Mouse (Mus musculus): ENCODE data around the gene Gm17606. TPM values are rescaled to one million over a fixed set of nuclear protein-coding genes. Genes with fewer than 3 reads are reported as not detected.

Gm17606 gene
- total RNA-seq, 1 experiment from 2014 or later: not detected

DNA sequence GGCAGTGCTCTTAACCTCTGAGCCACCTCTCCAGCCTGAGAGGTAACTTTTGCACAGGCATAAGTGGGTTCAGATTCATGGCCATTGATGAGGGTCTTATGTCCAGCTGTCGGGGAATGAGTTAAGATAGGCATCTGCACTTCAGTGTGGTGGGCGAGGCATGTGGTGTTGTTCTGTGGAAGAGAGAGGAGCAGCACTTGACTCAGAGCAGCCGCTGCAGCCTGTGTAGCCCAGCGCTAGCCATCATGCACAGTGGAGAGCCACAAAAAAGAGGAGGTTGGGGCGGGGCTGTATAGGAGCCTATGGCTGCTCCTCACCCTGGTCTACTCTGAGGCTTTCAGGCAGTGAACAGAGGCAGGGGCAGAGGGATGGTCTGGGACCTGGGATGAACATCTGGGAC, 12.6 kb upstream of the Gm17606 start:
- no peak for DNase-seq

DNA sequence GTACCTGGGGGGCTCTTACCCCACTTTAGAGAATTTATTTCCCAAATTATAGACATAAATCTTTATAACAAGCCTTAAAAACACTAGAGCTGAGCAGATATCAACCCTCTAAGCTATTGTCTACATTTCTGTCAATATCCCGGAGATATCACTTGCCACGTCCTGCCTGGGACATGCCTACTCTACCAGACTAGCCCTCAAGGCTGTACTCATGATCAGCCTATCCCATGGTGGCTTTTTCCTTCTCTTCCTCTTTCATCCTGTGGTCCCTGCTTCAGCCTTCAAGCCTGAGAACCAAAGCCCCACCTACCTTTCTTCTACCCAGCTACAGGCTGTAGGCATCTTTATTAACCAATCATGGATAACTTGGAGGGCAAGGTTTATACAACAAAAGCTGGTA, 11.0 kb upstream of the Gm17606 start:
- no peak for DNase-seq

DNA sequence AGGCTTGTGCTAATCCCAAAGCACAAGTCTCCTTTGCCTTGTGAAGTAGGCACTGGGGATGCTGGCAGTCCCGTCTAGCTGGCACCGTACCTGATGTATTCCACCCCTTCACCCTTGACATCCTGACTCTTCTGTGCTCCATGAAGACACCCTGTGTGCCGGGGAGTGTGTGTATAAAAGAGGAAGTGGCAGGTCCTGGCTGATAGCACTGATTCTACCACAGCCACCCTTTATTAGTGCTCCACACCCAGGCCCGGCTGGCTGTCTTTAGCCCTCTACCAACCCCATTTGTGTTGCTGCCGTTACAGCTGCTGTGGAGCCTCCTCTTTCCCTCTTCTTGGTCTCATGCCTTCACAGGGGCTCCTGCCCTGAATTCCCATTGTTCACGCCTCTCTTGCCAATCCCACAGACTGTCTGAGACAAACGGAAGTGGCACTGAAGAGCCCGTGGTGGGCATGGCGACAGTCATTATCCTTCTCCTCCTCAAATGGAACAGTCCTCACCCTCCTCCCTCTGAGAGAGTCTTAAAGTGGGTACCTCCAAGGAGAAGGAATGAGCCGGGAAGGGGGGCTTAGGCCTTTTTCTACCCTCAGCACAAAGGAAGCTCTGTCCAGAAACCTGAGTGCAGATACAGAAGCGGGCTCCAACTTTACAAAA, 10.0 kb upstream of the Gm17606 start:
- no peak for DNase-seq

DNA sequence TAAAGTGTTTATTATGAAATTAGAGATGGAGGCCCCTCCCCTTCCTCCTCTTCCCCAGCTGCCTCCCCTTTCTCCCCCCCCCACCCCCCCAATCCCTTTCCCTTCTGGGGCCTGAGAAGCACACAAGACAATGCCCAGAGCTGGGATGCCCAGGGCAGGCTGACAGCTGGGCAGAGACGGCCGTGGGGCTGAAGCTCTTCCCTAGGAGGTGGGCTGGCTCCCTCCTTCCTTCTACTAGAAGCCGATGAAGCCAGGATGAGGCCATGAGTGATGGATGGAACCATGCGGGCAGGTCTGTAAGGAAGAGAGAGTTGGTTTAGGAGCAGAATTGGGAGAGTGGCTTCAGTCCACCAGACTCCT, 9.5 kb upstream of the Gm17606 start:
- no peak for DNase-seq

DNA sequence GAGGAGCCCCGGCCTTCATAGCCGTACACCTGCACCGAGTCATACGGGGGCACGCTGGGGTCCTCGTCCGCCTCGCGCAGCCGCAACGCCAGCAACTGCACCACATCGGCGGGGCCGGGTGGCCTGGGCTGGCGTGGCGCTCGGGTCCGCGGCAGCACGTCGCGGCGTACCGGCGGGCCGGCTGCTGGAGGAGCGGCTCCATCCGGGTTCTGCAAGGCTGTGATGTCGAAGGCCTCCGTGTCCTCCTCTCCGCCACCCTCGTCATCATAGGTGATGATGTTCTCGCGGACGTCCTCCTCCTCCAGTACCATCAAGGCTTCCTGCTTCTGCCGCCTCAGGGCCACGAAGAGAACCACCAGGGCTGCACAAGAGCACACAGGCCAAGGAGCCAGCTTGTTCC, 8.5 kb upstream of the Gm17606 start:
- DNase-seq: no peak

DNA sequence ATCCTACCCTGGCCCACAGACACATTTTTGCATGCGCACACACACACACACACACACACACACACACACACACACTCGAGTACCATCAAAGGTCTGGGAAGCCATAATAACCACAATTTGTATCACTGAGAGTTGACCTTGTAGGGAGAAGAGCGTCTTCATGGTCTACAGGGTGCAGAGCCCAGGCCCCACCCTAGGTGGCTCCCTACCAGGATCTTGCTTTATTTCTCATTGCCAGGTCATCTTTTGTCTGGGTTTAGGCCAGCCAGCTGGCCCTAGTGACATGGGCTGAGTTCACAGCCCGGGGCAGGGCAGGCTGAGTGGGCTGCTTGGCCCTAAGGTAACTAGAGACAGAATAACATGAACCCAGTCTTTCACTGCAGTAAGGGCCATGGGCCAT, 6.6 kb upstream of the Gm17606 start:
- peak; percentile 56 for DNase-seq

DNA sequence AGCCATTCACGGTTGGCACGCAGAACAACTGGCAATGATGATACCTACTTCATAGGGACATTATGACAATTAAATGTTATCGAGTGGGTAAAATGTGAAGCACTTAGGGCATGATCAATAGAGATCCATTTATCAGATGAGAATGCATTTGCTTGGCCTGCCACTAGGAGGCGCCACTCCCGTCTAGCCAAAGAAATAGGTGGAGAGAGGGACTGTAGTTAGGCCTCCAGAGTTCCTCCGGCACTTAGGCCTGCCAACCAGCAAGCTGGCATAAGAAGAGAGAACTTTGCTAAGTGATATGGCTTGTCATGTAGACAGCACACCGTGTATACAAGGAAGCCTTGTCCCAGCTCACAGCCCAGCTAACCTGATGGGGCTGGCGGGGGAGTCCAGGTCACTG, 3.8 kb upstream of the Gm17606 start:
- peak; percentile 74 for DNase-seq

DNA sequence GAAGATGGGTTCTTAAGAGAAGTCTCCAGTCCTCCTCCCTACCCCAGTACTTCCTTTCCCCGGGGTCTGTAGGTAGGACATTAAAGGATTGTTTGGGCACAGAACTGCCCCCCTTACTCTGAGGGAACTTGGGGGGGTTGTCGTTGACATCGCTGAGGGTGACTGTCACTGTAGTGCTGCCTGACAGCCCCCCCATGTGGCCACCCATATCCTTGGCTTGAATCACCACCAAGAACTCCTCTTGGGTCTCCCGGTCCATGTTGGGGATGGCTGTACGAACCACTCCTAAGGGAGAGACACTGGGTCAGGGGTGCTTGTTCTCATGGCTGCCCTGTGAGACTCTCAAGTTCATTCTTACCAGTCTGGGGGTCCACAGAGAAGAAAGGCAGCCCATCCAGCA, 2.5 kb upstream of the Gm17606 start:
- no peak for DNase-seq

DNA sequence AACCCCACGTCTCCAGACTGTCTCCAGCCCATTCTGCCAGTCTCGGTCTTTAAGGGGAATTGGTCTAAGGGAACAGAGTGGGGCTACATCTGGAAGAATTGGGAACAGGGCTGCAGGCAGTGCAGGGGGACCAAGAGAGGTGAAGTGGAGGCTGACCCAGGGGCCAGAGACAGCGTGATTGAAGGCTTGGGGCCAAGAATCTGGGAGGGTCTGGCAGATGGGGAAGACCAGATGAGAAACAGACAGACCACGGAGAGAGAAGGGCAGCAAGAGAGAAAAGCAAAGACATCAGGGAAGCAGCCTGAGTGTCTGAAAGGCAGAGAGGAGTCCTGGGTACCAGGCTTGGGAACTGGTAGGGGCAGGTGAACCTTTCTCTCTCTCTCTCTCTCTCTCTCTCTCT, 631 bp upstream of the Gm17606 start:
- no peak for DNase-seq

DNA sequence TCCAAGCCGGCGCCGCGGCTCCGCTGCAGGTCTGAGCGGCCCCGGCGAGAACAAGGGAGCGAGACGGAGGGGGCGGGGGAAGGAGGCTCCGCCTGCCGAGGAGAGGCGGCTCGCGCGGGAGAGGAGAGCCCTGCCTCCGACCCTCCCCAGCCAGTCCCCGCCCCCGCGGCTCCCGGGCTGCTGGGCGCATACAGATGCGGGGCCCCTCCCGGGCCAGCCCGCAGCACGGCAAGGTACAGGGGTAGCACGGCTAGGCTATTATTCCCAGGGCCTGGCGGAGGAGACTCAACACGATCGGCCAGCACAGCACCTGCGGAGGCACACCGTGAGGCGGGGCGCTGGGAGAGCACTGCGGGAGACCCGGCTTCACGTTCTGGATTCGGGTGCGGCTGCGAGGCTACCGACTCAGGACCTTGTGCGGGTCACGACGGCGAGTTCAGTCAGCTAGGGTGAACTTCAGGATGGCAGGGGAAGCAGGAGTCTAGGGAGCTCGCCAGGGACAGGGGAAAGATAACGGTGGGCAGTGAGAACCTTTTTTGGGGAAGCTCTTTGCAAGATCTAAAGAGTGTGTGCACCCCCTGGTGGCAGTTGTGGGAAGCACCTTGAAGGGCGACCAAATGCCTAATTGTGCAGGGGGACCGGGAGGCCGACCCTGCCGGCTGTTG, 685 bp downstream of the Gm17606 start, which contains the start of gene Cdh24:
Cdh24 (minus strand) TSS at position 60 of the 665 bp plus-strand sequence.
- DNase-seq: peak; percentile 94

DNA sequence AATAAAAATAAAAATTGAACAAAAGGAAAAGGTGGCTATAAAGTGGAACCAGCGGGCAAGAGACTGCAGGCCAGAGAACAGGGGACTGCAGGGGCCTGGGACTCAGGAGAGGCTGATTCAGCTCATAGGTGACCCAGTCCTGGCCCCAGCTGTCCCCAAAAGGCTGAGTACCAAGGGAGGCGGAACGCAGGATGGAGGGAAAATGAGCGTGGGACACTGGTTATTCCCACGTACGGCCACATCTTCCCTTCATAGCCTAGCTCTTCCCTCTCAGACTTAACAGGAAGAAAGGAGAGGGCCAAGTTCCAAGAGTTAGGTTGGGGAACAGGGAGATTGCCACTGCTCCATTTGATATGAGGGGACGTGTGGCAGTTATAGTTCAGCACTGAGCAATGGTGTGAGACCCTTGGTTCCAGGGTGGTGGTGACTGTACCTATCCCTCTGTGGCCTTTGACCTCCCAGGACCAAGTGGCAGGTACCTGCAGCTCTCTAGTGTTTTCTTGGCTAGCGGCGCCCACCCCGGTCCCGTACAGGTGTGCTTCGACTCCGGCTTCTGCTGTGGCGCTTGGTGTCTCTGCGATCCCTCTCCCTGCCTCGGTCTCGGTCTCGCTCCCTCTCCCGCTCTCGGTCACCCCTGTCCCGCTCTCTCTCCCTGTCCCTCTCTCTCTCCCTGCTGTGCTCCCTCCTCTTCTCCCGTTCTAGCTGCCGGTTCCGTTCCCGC, 1.6 kb downstream of the Gm17606 start:
- no peak for DNase-seq

DNA sequence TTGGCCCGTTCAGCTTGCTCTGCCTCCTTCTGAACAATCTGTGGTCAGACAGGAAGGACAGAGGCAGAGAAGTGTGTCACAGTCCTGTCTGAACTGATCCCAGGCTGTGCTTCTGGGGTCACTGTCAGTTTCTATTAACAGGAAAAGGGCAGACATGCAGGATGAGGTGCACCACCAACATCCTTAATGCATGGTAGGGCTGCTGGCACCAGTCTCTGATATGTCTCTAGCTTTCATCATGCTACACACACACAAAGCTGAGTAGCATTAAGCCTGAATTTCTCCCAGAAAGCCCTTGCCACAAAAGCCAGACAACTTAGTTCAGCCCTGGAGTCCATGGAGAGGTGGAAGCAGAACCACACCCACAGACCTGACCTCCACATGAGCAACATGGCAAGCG, 2.3 kb downstream of the Gm17606 start:
- no peak for DNase-seq

DNA sequence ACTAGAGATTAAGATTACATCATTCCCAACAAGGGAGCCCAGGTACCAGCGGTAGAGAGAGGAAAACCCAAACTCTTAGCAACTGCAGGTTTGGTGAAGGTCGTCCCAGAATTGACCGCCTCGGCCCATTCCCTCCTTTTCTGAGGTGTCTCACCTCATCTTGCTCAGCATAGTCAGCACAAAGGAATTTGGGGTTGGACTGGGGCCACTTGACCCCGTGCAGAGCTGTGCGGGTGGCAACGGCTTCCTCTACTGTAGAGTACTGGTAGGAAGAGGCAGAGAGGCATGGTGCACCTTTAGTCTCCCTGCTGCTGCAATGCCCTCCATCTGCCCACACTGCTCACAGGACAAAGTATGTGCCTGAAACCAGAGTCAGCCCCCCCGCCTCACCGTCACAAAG, 3.5 kb downstream of the Gm17606 start:
- DNase-seq: peak; percentile 35

DNA sequence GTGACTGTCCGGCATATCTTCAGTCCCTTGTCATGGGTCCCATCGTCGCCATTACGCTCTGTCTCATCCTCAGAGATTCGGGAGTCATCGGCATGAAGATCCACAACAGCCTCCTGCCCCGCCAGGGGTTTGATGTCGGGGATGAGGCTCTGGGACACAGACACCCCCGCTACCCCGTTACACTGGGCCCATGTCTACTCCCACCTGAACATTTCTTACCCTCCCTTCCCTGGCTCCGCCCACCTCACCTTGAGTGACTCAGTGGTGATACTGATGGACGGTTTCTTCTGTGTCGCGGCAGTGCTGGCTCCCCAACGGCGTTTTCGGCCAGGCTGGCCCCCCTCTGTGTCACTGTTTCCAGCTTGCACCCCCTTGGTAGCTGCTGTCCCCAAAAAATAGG, 5.7 kb downstream of the Gm17606 start:
- DNase-seq: no peak

DNA sequence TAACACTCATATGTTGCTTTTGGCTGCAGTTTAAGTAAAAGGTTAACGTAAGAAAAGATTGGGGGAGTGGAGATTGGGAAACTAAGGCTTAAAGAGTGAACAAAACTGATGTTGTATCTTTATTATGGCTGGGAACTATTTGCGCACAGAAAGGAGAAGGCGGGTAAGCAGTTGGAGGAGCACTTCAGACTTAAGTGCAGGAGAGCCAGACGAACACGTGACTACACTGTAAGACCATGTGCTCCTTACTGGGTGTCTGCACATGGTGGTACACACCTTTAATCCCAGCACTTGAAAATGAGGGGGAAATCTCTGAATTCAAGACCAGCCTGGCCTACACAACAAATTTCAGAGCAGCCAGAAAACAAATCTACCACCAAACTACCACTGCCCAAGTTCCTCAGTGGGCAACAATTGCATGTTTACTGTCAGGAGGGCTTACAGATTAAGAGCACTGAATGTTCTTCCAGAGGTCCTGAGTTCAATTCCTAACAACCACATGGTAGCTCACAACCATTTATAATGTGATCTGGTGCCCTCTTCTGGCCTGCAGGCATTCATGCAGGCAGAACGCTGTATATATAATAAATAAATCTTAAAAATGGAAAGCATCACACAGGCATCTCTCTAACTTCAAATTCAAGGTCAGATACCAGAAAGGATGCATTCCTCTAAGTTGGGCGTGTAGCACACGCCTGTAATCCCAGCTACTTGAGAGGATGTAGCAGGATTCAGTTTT, 6.3 kb downstream of the Gm17606 start:
- DNase-seq: no peak

DNA sequence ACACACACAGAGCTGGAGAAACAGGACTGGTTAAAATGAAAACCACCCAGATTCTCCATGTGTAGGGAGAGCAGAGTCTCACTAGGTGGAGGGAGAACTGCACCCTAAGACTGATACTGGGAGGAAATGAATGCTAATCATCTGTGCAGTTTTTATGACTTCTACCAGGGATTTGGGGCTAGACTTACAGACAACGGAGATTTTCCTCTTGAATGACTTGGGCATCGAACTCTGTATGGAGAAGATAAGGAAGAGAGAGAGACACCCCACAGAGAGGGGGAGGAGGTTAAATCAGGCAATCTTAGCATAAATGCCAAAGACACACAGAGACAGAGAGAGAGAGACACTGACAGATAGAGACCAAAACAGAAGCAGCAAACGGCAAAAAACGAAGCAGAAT, 7.1 kb downstream of the Gm17606 start:
- no peak for DNase-seq

DNA sequence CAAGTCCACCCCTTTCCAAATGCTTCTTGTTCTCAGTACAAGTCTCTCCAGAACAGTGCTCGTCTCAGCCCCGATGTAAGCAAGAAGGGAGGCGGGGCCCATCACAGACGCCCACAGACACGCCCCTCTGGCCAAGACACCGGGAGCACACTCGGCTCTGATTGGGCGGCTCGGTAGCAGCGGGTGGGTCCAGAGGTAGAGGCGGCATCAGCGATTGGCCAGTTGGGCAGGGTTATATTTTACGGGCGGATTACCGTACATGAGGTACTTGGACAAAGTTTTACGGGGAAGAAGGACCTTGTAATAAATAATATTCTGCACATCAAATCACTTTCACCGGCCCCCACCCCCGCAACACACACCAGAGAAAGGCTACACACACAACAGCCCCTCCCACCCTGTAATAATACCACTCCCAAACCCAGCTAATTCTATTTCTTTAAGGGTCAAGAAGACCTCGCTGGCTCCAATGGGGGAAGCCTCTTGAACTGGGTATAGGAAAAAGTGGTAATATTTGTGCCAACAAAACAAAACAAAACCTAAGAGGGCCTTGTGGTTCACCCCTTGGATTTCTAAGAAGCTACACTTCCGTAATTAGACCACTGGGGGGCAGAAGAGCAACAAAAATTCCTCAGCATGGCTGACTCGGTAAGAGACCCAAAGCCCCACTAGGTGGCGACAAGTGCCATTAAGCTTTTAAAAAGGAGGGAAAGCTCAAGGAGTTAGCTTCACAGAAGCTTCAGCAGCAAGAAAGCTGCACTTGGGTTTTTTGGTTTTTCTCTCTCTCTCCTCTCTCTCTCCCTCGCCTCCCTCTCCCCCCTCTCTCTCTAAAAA, 10.1 kb downstream of the Gm17606 start:
- peak; percentile 90 for DNase-seq

DNA sequence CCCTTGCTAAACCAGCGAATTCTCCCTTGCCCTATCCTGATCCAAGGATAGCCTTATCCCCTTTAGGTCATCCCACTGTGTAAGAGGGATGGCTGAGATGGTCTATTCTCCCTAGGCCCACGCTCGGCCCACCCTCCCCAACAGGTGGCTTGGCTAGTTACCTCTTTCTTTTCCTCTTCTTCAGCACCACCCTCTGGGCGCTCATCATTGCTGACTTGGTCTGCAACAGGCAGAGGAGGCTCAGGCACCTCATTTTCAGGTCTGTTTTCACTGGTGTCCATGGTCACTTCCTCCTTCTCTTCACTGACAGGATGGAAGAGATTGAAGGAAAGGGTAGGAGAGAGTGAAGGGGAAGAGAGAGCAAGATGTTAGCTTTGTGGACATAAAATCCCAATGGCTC, 10.8 kb downstream of the Gm17606 start:
- DNase-seq: no peak

DNA sequence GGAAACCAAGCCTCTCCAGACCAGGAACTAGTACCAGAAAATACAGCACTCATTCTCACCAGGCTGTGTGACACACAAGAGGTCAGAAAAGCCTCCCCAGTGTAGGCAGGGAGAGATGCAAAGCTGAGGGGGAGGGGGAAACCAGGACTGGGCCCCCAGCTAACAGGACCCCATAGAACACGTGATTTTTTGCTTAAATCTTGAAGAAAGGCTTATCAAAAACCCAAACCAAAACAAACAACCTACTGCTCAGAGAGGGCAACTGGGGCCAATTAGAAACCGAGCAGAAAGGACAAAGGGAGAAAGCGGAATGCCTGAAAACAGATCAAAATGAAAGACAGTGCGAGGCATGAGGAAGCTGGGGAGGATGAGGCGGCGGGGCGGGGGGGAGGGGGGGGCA, 12.0 kb downstream of the Gm17606 start:
- no peak for DNase-seq

DNA sequence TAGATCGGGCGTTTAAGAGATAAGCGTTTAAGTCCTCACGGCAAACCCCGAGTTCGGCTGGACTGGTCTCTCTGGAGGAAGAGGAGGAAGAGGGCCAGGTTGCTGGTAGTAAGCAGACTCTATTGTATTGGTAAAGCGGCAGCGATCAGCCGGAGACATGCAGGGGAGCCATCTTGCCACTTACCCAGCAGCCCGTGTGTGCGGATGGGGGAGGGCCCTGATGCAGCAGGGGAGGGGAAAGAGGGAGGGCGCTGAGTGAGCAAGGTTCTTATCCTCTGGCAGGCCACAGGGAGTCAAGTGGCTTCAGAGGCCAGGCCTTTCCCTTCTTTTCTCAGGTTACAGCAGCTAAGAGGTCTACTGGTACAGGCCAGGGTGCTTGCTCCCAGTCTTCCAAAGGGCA, 12.7 kb downstream of the Gm17606 start:
- DNase-seq: peak; percentile 94

DNA sequence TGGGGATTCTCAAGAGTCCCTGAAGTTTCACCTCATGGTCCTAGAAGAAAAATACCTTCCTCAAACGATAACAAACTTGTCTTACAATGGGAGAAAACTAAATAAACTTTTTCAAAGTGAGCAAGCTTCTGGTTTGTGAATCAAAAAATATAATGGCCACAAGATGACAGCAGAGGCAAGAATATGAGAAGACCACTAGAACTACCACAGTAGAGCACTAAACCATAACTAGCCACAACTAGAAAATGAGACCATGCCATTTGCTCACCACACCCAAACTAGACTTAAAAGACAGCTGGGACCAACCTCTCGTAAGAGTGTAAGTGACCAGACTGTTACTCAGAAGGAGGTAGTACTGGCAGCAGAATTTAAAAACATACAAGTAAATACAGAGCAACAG, 19.3 kb downstream of the Gm17606 start:
- DNase-seq: no peak
